Mouse (Mus musculus) lung, embryonic 14.5 days (tissue): ENCODE measurements around the gene Sprr2a1. TPM values are rescaled to one million over a fixed set of nuclear protein-coding genes. Genes with fewer than 3 reads are reported as not detected.

Source experiments
- polyA plus RNA-seq: library from polyadenylated mRNA; unstranded; fragments of >200 nt; fragmentation: Nextera tagmentation; extraction: Ambion mirVana; gene quantifications from 2 replicates; pipeline ENCODE4 v1.2.1, GENCODE M21; 2014

The Sprr2a1 gene
- polyA plus RNA-seq, 1 experiment from 2014 or later: not detected

Other genes with a start within 250 kb of the Sprr2a1 start
- not detected in 2 replicates for gene Pglyrp3, start 201.2 kb upstream of the Sprr2a1 start, polyA plus RNA-seq
- gene Lor, start 132.7 kb upstream of the Sprr2a1 start, polyA plus RNA-seq: 0.14 and 0.30 TPM in 2 replicates
- not detected in 2 replicates for gene Prr9, start 91.9 kb upstream of the Sprr2a1 start, polyA plus RNA-seq
- gene Lelp1, start 73.1 kb upstream of the Sprr2a1 start, polyA plus RNA-seq: not detected in 2 replicates
- gene Sprr2a2, start 121 bp downstream of the Sprr2a1 start, polyA plus RNA-seq: 1.0 and 1.3 TPM in 2 replicates
- not detected in 2 replicates for gene Sprr2a3, start 69.6 kb downstream of the Sprr2a1 start, polyA plus RNA-seq
- not detected in 2 replicates for gene Sprr2b, start 100.8 kb downstream of the Sprr2a1 start, polyA plus RNA-seq
- not detected in 2 replicates for gene Sprr2d, start 123.3 kb downstream of the Sprr2a1 start, polyA plus RNA-seq
- gene Sprr2e, start 136.3 kb downstream of the Sprr2a1 start, polyA plus RNA-seq: not detected in 2 replicates
- not detected in 2 replicates for gene Sprr2f, start 149.4 kb downstream of the Sprr2a1 start, polyA plus RNA-seq
- not detected in 2 replicates for gene Sprr2h, start 169.9 kb downstream of the Sprr2a1 start, polyA plus RNA-seq
- gene Sprr2i, start 192.2 kb downstream of the Sprr2a1 start, polyA plus RNA-seq: not detected in 2 replicates
- gene Sprr2j-ps, start 202.3 kb downstream of the Sprr2a1 start, polyA plus RNA-seq: not detected in 2 replicates
- gene Gm9774, start 213.6 kb downstream of the Sprr2a1 start, polyA plus RNA-seq: 7.7 and 7.9 TPM in 2 replicates
- not detected in 2 replicates for gene Sprr2k, start 216.8 kb downstream of the Sprr2a1 start, polyA plus RNA-seq
- gene Sprr1b, start 223.0 kb downstream of the Sprr2a1 start, polyA plus RNA-seq: not detected in 2 replicates
- gene Sprr3, start 242.9 kb downstream of the Sprr2a1 start, polyA plus RNA-seq: not detected in 2 replicates